Mouse (Mus musculus): ENCODE results near the gene 2810408A11Rik. TPM values are rescaled to one million over a fixed set of nuclear protein-coding genes. Genes with fewer than 3 reads are reported as not detected.

Gene 2810408A11Rik
- polyA plus RNA-seq, 1 experiment from 2014 or later, result 14.8 TPM

Small RNA genes lying within 50 kb of the gene (microRNA-seq; reads per million reads assigned to microRNA genes)
- gene Mir6924, result not detected

Other genes with a start within 250 kb of the 2810408A11Rik start
- 0.17 TPM in 1 of 2 replicates, not detected in the other for gene Sox15, start 245.7 kb downstream of the 2810408A11Rik start, polyA plus RNA-seq (2016; fragmentation: Nextera tagmentation; extraction: Ambion mirVana)
- gene Mpdu1, start 238.3 kb downstream of the 2810408A11Rik start, polyA plus RNA-seq (2016; fragmentation: Nextera tagmentation; extraction: Ambion mirVana), result 64.9 and 67.2 TPM in 2 replicates
- 5.3 and 7.3 TPM in 2 replicates for gene Cd68, start 234.8 kb downstream of the 2810408A11Rik start, polyA plus RNA-seq (2016; fragmentation: Nextera tagmentation; extraction: Ambion mirVana)
- gene Eif4a1, start 228.6 kb downstream of the 2810408A11Rik start, polyA plus RNA-seq (2016; fragmentation: Nextera tagmentation; extraction: Ambion mirVana), result 780 and 781 TPM in 2 replicates
- 136 and 141 TPM in 2 replicates for gene Senp3, start 218.9 kb downstream of the 2810408A11Rik start, polyA plus RNA-seq (2016; fragmentation: Nextera tagmentation; extraction: Ambion mirVana)
- gene Tnfsf13, start 215.2 kb downstream of the 2810408A11Rik start, polyA plus RNA-seq (2016; fragmentation: Nextera tagmentation; extraction: Ambion mirVana), result 0.15 TPM in 1 of 2 replicates, not detected in the other
- gene Tnfsf12, start 205.1 kb downstream of the 2810408A11Rik start, polyA plus RNA-seq (2016; fragmentation: Nextera tagmentation; extraction: Ambion mirVana), result 1.2 and 2.2 TPM in 2 replicates
- gene Tnfsfm13, start 204.9 kb downstream of the 2810408A11Rik start, polyA plus RNA-seq (2016; fragmentation: Nextera tagmentation; extraction: Ambion mirVana), result 0.88 and 1.3 TPM in 2 replicates
- gene Polr2a, start 142.3 kb downstream of the 2810408A11Rik start, polyA plus RNA-seq (2016; fragmentation: Nextera tagmentation; extraction: Ambion mirVana), result 31.3 and 34.9 TPM in 2 replicates
- gene Slc35g3, start 139.0 kb downstream of the 2810408A11Rik start, polyA plus RNA-seq (2016; fragmentation: Nextera tagmentation; extraction: Ambion mirVana), result 0.12 TPM in 1 of 2 replicates, not detected in the other
- 0.55 and 1.0 TPM in 2 replicates for gene Zbtb4, start 135.1 kb downstream of the 2810408A11Rik start, polyA plus RNA-seq (2016; fragmentation: Nextera tagmentation; extraction: Ambion mirVana)
- 1.4 and 2.3 TPM in 2 replicates for gene Chrnb1, start 105.0 kb downstream of the 2810408A11Rik start, polyA plus RNA-seq (2016; fragmentation: Nextera tagmentation; extraction: Ambion mirVana)
- 0.91 and 0.93 TPM in 2 replicates for gene Fgf11, start 99.1 kb downstream of the 2810408A11Rik start, polyA plus RNA-seq (2016; fragmentation: Nextera tagmentation; extraction: Ambion mirVana)
- gene Tmem102, start 95.4 kb downstream of the 2810408A11Rik start, polyA plus RNA-seq (2016; fragmentation: Nextera tagmentation; extraction: Ambion mirVana), result 2.1 and 2.7 TPM in 2 replicates
- gene Gm39566, start 85.7 kb downstream of the 2810408A11Rik start, polyA plus RNA-seq (2016; fragmentation: Nextera tagmentation; extraction: Ambion mirVana), result not detected in 2 replicates
- not detected in 2 replicates for gene Spem2, start 82.5 kb downstream of the 2810408A11Rik start, polyA plus RNA-seq (2016; fragmentation: Nextera tagmentation; extraction: Ambion mirVana)
- gene Spem1, start 78.8 kb downstream of the 2810408A11Rik start, polyA plus RNA-seq (2016; fragmentation: Nextera tagmentation; extraction: Ambion mirVana), result 0.14 TPM in 1 of 2 replicates, not detected in the other
- gene Nlgn2, start 63.2 kb downstream of the 2810408A11Rik start, polyA plus RNA-seq (2016; fragmentation: Nextera tagmentation; extraction: Ambion mirVana), result 4.7 and 5.4 TPM in 2 replicates
- gene Tmem256, start 62.5 kb downstream of the 2810408A11Rik start, polyA plus RNA-seq (2016; fragmentation: Nextera tagmentation; extraction: Ambion mirVana), result 321 and 340 TPM in 2 replicates
- gene Plscr3, start 54.6 kb downstream of the 2810408A11Rik start, polyA plus RNA-seq (2016; fragmentation: Nextera tagmentation; extraction: Ambion mirVana), result 106 and 111 TPM in 2 replicates
- 2.3 and 3.1 TPM in 2 replicates for gene Tnk1, start 42.3 kb downstream of the 2810408A11Rik start, polyA plus RNA-seq (2016; fragmentation: Nextera tagmentation; extraction: Ambion mirVana)
- 0.31 TPM in 1 of 2 replicates, not detected in the other for gene Tmem95, start 23.0 kb downstream of the 2810408A11Rik start, polyA plus RNA-seq (2016; fragmentation: Nextera tagmentation; extraction: Ambion mirVana)
- gene Kctd11, start 19.6 kb downstream of the 2810408A11Rik start, polyA plus RNA-seq (2016; fragmentation: Nextera tagmentation; extraction: Ambion mirVana), result 6.8 and 7.0 TPM in 2 replicates
- gene Acap1, start 5.4 kb downstream of the 2810408A11Rik start, polyA plus RNA-seq (2016; fragmentation: Nextera tagmentation; extraction: Ambion mirVana), result 1.3 and 1.5 TPM in 2 replicates
- gene Neurl4, start 85 bp upstream of the 2810408A11Rik start, polyA plus RNA-seq (2016; fragmentation: Nextera tagmentation; extraction: Ambion mirVana), result 10.9 and 11.1 TPM in 2 replicates
- gene Gps2, start 12.9 kb upstream of the 2810408A11Rik start, polyA plus RNA-seq (2016; fragmentation: Nextera tagmentation; extraction: Ambion mirVana), result 87.6 and 89.1 TPM in 2 replicates
- gene Eif5a, start 21.0 kb upstream of the 2810408A11Rik start, polyA plus RNA-seq (2016; fragmentation: Nextera tagmentation; extraction: Ambion mirVana), result 2,818 and 3,035 TPM in 2 replicates
- 5.1 and 5.8 TPM in 2 replicates for gene Ybx2, start 34.8 kb upstream of the 2810408A11Rik start, polyA plus RNA-seq (2016; fragmentation: Nextera tagmentation; extraction: Ambion mirVana)
- gene Slc2a4, start 47.2 kb upstream of the 2810408A11Rik start, polyA plus RNA-seq (2016; fragmentation: Nextera tagmentation; extraction: Ambion mirVana), result 18.6 and 23.7 TPM in 2 replicates
- 56.3 and 56.4 TPM in 2 replicates for gene Cldn7, start 63.8 kb upstream of the 2810408A11Rik start, polyA plus RNA-seq (2016; fragmentation: Nextera tagmentation; extraction: Ambion mirVana)
- gene Ctdnep1, start 80.2 kb upstream of the 2810408A11Rik start, polyA plus RNA-seq (2016; fragmentation: Nextera tagmentation; extraction: Ambion mirVana), result 23.9 and 25.3 TPM in 2 replicates
- gene Elp5, start 81.5 kb upstream of the 2810408A11Rik start, polyA plus RNA-seq (2016; fragmentation: Nextera tagmentation; extraction: Ambion mirVana), result 157 and 161 TPM in 2 replicates
- gene Gabarap, start 90.2 kb upstream of the 2810408A11Rik start, polyA plus RNA-seq (2016; fragmentation: Nextera tagmentation; extraction: Ambion mirVana), result 317 and 331 TPM in 2 replicates
- 96.5 and 98.3 TPM in 2 replicates for gene Phf23, start 94.8 kb upstream of the 2810408A11Rik start, polyA plus RNA-seq (2016; fragmentation: Nextera tagmentation; extraction: Ambion mirVana)
- gene Dvl2, start 99.6 kb upstream of the 2810408A11Rik start, polyA plus RNA-seq (2016; fragmentation: Nextera tagmentation; extraction: Ambion mirVana), result 59.0 and 59.8 TPM in 2 replicates
- gene Acadvl, start 114.4 kb upstream of the 2810408A11Rik start, polyA plus RNA-seq (2016; fragmentation: Nextera tagmentation; extraction: Ambion mirVana), result 42.2 and 46.3 TPM in 2 replicates
- gene Dlg4, start 116.0 kb upstream of the 2810408A11Rik start, polyA plus RNA-seq (2016; fragmentation: Nextera tagmentation; extraction: Ambion mirVana), result 12.6 and 13.2 TPM in 2 replicates
- gene Asgr1, start 153.1 kb upstream of the 2810408A11Rik start, polyA plus RNA-seq (2016; fragmentation: Nextera tagmentation; extraction: Ambion mirVana), result 0.55 and 0.70 TPM in 2 replicates
- gene Asgr2, start 191.7 kb upstream of the 2810408A11Rik start, polyA plus RNA-seq (2016; fragmentation: Nextera tagmentation; extraction: Ambion mirVana), result not detected in 2 replicates
- 0.14 TPM in 1 of 2 replicates, not detected in the other for gene Mgl2, start 229.3 kb upstream of the 2810408A11Rik start, polyA plus RNA-seq (2016; fragmentation: Nextera tagmentation; extraction: Ambion mirVana)